Mouse (Mus musculus): ENCODE measurements around the gene Tnfsf4. TPM values are rescaled to one million over a fixed set of nuclear protein-coding genes. Genes with fewer than 3 reads are reported as not detected.

The Tnfsf4 gene
- 1.4 and 2.9 TPM in 2 replicates for total RNA-seq (2017)

GRCm38 (mm10) chr1:161394931-161395459 lies at the start of gene Tnfsf4:
Tnfsf4 (plus strand) TSS chr1:161395409.
- no peak for ATAC-seq (replicated peaks in 1 of 2; ENCODE audit: insufficient read depth in 1 of 2, low FRiP score in 2 of 2, low TSS enrichment in 1 of 2, low read depth in 1 of 2, poor library complexity in 2 of 2, severe bottlenecking in 2 of 2)

- ATAC-seq (replicated peaks in 1 of 2; ENCODE audit: insufficient read depth in 1 of 2, low FRiP score in 2 of 2, low TSS enrichment in 1 of 2, low read depth in 1 of 2, poor library complexity in 2 of 2, severe bottlenecking in 2 of 2), result peak; percentile 56 to 65
These were observed 44.2 kb upstream of the Tnfsf4 start for GRCm38 (mm10) chr1:161350981-161351380.

- ATAC-seq (replicated peaks in 1 of 2; ENCODE audit: insufficient read depth in 1 of 2, low FRiP score in 2 of 2, low TSS enrichment in 1 of 2, low read depth in 1 of 2, poor library complexity in 2 of 2, severe bottlenecking in 2 of 2), result no peak
These were observed 30.2 kb upstream of the Tnfsf4 start for GRCm38 (mm10) chr1:161365006-161365405.

GRCm38 (mm10) chr1:161371919-161372318 lies 23.3 kb upstream of the Tnfsf4 start:
- ATAC-seq (replicated peaks in 1 of 2; ENCODE audit: insufficient read depth in 1 of 2, low FRiP score in 2 of 2, low TSS enrichment in 1 of 2, low read depth in 1 of 2, poor library complexity in 2 of 2, severe bottlenecking in 2 of 2), result no peak

- ATAC-seq (replicated peaks in 1 of 2; ENCODE audit: insufficient read depth in 1 of 2, low FRiP score in 2 of 2, low TSS enrichment in 1 of 2, low read depth in 1 of 2, poor library complexity in 2 of 2, severe bottlenecking in 2 of 2), result no peak
These were observed 19.3 kb upstream of the Tnfsf4 start for GRCm38 (mm10) chr1:161375866-161376265.

- no peak for ATAC-seq (replicated peaks in 1 of 2; ENCODE audit: insufficient read depth in 1 of 2, low FRiP score in 2 of 2, low TSS enrichment in 1 of 2, low read depth in 1 of 2, poor library complexity in 2 of 2, severe bottlenecking in 2 of 2)
These were observed 16.6 kb upstream of the Tnfsf4 start for GRCm38 (mm10) chr1:161378571-161378970.

- no peak for ATAC-seq (replicated peaks in 1 of 2; ENCODE audit: insufficient read depth in 1 of 2, low FRiP score in 2 of 2, low TSS enrichment in 1 of 2, low read depth in 1 of 2, poor library complexity in 2 of 2, severe bottlenecking in 2 of 2)
These were observed 15.4 kb upstream of the Tnfsf4 start for GRCm38 (mm10) chr1:161379685-161380424.

GRCm38 (mm10) chr1:161380425-161380780 lies 14.8 kb upstream of the Tnfsf4 start:
- no peak for ATAC-seq (replicated peaks in 1 of 2; ENCODE audit: insufficient read depth in 1 of 2, low FRiP score in 2 of 2, low TSS enrichment in 1 of 2, low read depth in 1 of 2, poor library complexity in 2 of 2, severe bottlenecking in 2 of 2)

GRCm38 (mm10) chr1:161390066-161390465 lies 5.1 kb upstream of the Tnfsf4 start:
- ATAC-seq (replicated peaks in 1 of 2; ENCODE audit: insufficient read depth in 1 of 2, low FRiP score in 2 of 2, low TSS enrichment in 1 of 2, low read depth in 1 of 2, poor library complexity in 2 of 2, severe bottlenecking in 2 of 2), result no peak

GRCm38 (mm10) chr1:161392906-161393305 lies 2.3 kb upstream of the Tnfsf4 start:
- ATAC-seq (replicated peaks in 1 of 2; ENCODE audit: insufficient read depth in 1 of 2, low FRiP score in 2 of 2, low TSS enrichment in 1 of 2, low read depth in 1 of 2, poor library complexity in 2 of 2, severe bottlenecking in 2 of 2), result no peak

GRCm38 (mm10) chr1:161395610-161396009 lies 401 bp downstream of the Tnfsf4 start:
- ATAC-seq (replicated peaks in 1 of 2; ENCODE audit: insufficient read depth in 1 of 2, low FRiP score in 2 of 2, low TSS enrichment in 1 of 2, low read depth in 1 of 2, poor library complexity in 2 of 2, severe bottlenecking in 2 of 2), result peak; percentile 31 to 39; a peak in 3 of 4 replicates

GRCm38 (mm10) chr1:161396351-161396750 lies 1.1 kb downstream of the Tnfsf4 start:
- peak; percentile 48 to 64 for ATAC-seq (replicated peaks in 1 of 2; ENCODE audit: insufficient read depth in 1 of 2, low FRiP score in 2 of 2, low TSS enrichment in 1 of 2, low read depth in 1 of 2, poor library complexity in 2 of 2, severe bottlenecking in 2 of 2)

GRCm38 (mm10) chr1:161400126-161400525 lies 4.9 kb downstream of the Tnfsf4 start:
- ATAC-seq (replicated peaks in 1 of 2; ENCODE audit: insufficient read depth in 1 of 2, low FRiP score in 2 of 2, low TSS enrichment in 1 of 2, low read depth in 1 of 2, poor library complexity in 2 of 2, severe bottlenecking in 2 of 2), result no peak

- ATAC-seq (replicated peaks in 1 of 2; ENCODE audit: insufficient read depth in 1 of 2, low FRiP score in 2 of 2, low TSS enrichment in 1 of 2, low read depth in 1 of 2, poor library complexity in 2 of 2, severe bottlenecking in 2 of 2), result no peak
These were observed 7.9 kb downstream of the Tnfsf4 start for GRCm38 (mm10) chr1:161403061-161403460.

GRCm38 (mm10) chr1:161406480-161406879 lies 11.3 kb downstream of the Tnfsf4 start:
- ATAC-seq (replicated peaks in 1 of 2; ENCODE audit: insufficient read depth in 1 of 2, low FRiP score in 2 of 2, low TSS enrichment in 1 of 2, low read depth in 1 of 2, poor library complexity in 2 of 2, severe bottlenecking in 2 of 2), result no peak

- no peak for ATAC-seq (replicated peaks in 1 of 2; ENCODE audit: insufficient read depth in 1 of 2, low FRiP score in 2 of 2, low TSS enrichment in 1 of 2, low read depth in 1 of 2, poor library complexity in 2 of 2, severe bottlenecking in 2 of 2)
These were observed 24.7 kb downstream of the Tnfsf4 start for GRCm38 (mm10) chr1:161419926-161420325.

GRCm38 (mm10) chr1:161420646-161421045 lies 25.4 kb downstream of the Tnfsf4 start:
- ATAC-seq (replicated peaks in 1 of 2; ENCODE audit: insufficient read depth in 1 of 2, low FRiP score in 2 of 2, low TSS enrichment in 1 of 2, low read depth in 1 of 2, poor library complexity in 2 of 2, severe bottlenecking in 2 of 2), result no peak

- no peak for ATAC-seq (replicated peaks in 1 of 2; ENCODE audit: insufficient read depth in 1 of 2, low FRiP score in 2 of 2, low TSS enrichment in 1 of 2, low read depth in 1 of 2, poor library complexity in 2 of 2, severe bottlenecking in 2 of 2)
These were observed 31.3 kb downstream of the Tnfsf4 start for GRCm38 (mm10) chr1:161426277-161427056.

GRCm38 (mm10) chr1:161427057-161427311 lies 31.8 kb downstream of the Tnfsf4 start:
- ATAC-seq (replicated peaks in 1 of 2; ENCODE audit: insufficient read depth in 1 of 2, low FRiP score in 2 of 2, low TSS enrichment in 1 of 2, low read depth in 1 of 2, poor library complexity in 2 of 2, severe bottlenecking in 2 of 2), result no peak
